Comparison of ENCODE assay signal across 9 mouse cellular contexts in genomic region chr7:19489525-19489924, GRCm38 (mm10). TPM values are rescaled to one million over a fixed set of nuclear protein-coding genes. Genes with fewer than 3 reads are reported as not detected.
DNase-seq lines count a peak whose midpoint lies in the region; ATAC-seq lines count a peak whose summit lies in the region.
"Had no signal": no experiment of that assay in that cellular context is flagged by ENCODE, and none has a peak within 500 bp of the region (broad histone marks: within the 10 kb centered on the region; RNA-seq: fewer than 3 reads in every experiment).

No protein-coding gene starts in this region.

- peaks cover 35% of the 10 kb centered on the region for H3K27me3 ChIP-seq in lung, embryonic 16.5 days (ENCODE audit: control insufficient read depth, insufficient read depth, low read depth, low read length)
- H3K27me3 ChIP-seq in intestine, embryonic 15.5 days (replicated peaks): peaks cover 46% of the 10 kb centered on the region
- peaks cover 30% of the 10 kb centered on the region for H3K27me3 ChIP-seq in stomach, embryonic 14.5 days (ENCODE audit: control insufficient read depth, insufficient read depth, low read length)

- ATAC-seq in lung, embryonic 16.5 days (ENCODE audit: low read depth): no peak
- no peak for ATAC-seq in intestine, embryonic 15.5 days
- ATAC-seq in stomach, embryonic 14.5 days (ENCODE audit: insufficient number of reproducible peaks, insufficient read depth, low FRiP score, low read depth): no peak

- no peaks in the 10 kb centered on the region for H3K9me3 ChIP-seq in lung, embryonic 16.5 days (ENCODE audit: control insufficient read depth, low read length)
- no peaks in the 10 kb centered on the region for H3K9me3 ChIP-seq in intestine, embryonic 15.5 days
- no peaks in the 10 kb centered on the region for H3K9me3 ChIP-seq in stomach, embryonic 14.5 days (ENCODE audit: control insufficient read depth, low read depth, low read length)

- WGBS in lung, embryonic 16.5 days: 14% methylated on average over 31 of the region's 31 CpGs
- 11% methylated on average over 31 of the region's 31 CpGs for WGBS in intestine, embryonic 15.5 days
- 6% methylated on average over 31 of the region's 31 CpGs for WGBS in stomach, embryonic 14.5 days

- peak overlapping the region; percentile 3; the same call in 1 of the 2 replicates for H3K4me3 ChIP-seq in lung, embryonic 16.5 days (ENCODE audit: low read length)
- 0 out of 2 replicates have a peak overlapping the region, but pooled peaks have one; percentile 6 for H3K4me3 ChIP-seq in intestine, embryonic 15.5 days (replicated peaks)
- peak overlapping the region; percentile 19; the same call in 1 of the 2 replicates for H3K4me3 ChIP-seq in stomach, embryonic 14.5 days (ENCODE audit: low read depth, low read length)

- peak; percentile 47 for DNase-seq in embryo, embryonic 11 days
- no peak for DNase-seq in embryo, embryonic 10 days (ENCODE audit: low spot score)
- no peak for DNase-seq in lung, postnatal 25 days (ENCODE audit: low spot score)
- DNase-seq in gastrocnemius, postnatal 25 days: no peak
- no peak for DNase-seq in cerebellum, adult 8-10 months

- no peak overlapping the region for H3K27ac ChIP-seq in lung, embryonic 16.5 days (ENCODE audit: low read length)
- no peak overlapping the region for H3K27ac ChIP-seq in intestine, embryonic 15.5 days
- no peak overlapping the region for H3K27ac ChIP-seq in stomach, embryonic 14.5 days (ENCODE audit: low read length)

- H3K4me2 ChIP-seq in lung, embryonic 16.5 days (ENCODE audit: low read depth, low read length): peak overlapping the region; percentile 9; the same call in 1 of the 2 replicates
- peak overlapping the region; percentile 8; the same call in 1 of the 2 replicates for H3K4me2 ChIP-seq in intestine, embryonic 15.5 days (replicated peaks)
- 0 out of 2 replicates have a peak overlapping the region, but pooled peaks have one; percentile 23 for H3K4me2 ChIP-seq in stomach, embryonic 14.5 days (replicated peaks; ENCODE audit: low read depth, low read length)

- no peak overlapping the region for H3K9ac ChIP-seq in lung, embryonic 16.5 days (ENCODE audit: low read length)
- H3K9ac ChIP-seq in intestine, embryonic 15.5 days: no peak overlapping the region
- 0 out of 2 replicates have a peak overlapping the region, but pooled peaks have one; percentile 10 for H3K9ac ChIP-seq in stomach, embryonic 14.5 days (replicated peaks; ENCODE audit: low read depth, low read length)

- peaks cover 6% of the 10 kb centered on the region for H3K4me1 ChIP-seq in lung, embryonic 16.5 days (replicated peaks; ENCODE audit: control insufficient read depth, insufficient read depth, low read length)
- peaks cover 10% of the 10 kb centered on the region for H3K4me1 ChIP-seq in intestine, embryonic 15.5 days (replicated peaks)
- no peaks in the 10 kb centered on the region for H3K4me1 ChIP-seq in stomach, embryonic 14.5 days (ENCODE audit: control insufficient read depth, insufficient read depth, low read length)

- no peaks in the 10 kb centered on the region for H3K36me3 ChIP-seq in lung, embryonic 16.5 days (ENCODE audit: control insufficient read depth, insufficient read depth, low read length)
- H3K36me3 ChIP-seq in intestine, embryonic 15.5 days: no peaks in the 10 kb centered on the region
- H3K36me3 ChIP-seq in stomach, embryonic 14.5 days (ENCODE audit: control insufficient read depth, insufficient read depth, low read length): no peaks in the 10 kb centered on the region

RNA-seq across cellular contexts. Expression of gene Bloc1s3, which starts 18.6 kb away (rescaled TPM):
- 1.4 TPM in 2 replicates for polyA plus RNA-seq in lung, embryonic 16.5 days (2015; fragmentation: Nextera tagmentation; extraction: Ambion mirVana)
- polyA plus RNA-seq in intestine, embryonic 15.5 days (2015; fragmentation: Nextera tagmentation; extraction: Ambion mirVana): 1.9 and 2.2 TPM in 2 replicates
- 0.74 and 1.3 TPM in 2 replicates for polyA plus RNA-seq in stomach, embryonic 14.5 days (2014; fragmentation: Nextera tagmentation; extraction: Ambion mirVana)
- 1 to 10 TPM; 1.7 to 1.9 TPM for total RNA-seq in gastrocnemius, postnatal 25 days (2021)

RNA-seq across cellular contexts. Expression of gene Trappc6a, which starts 18.7 kb away (rescaled TPM):
- polyA plus RNA-seq in lung, embryonic 16.5 days (2015; fragmentation: Nextera tagmentation; extraction: Ambion mirVana): 104 and 111 TPM in 2 replicates
- 124 and 137 TPM in 2 replicates for polyA plus RNA-seq in intestine, embryonic 15.5 days (2015; fragmentation: Nextera tagmentation; extraction: Ambion mirVana)
- 83.4 and 89.0 TPM in 2 replicates for polyA plus RNA-seq in stomach, embryonic 14.5 days (2014; fragmentation: Nextera tagmentation; extraction: Ambion mirVana)
- 10 to 100 TPM in 1 of 2 experiments, 1 to 10 TPM in 1; 8.8 to 10.6 TPM for total RNA-seq in gastrocnemius, postnatal 25 days (2021)

RNA-seq across cellular contexts. Expression of gene Exoc3l2, which starts 26.4 kb away (rescaled TPM):
- 0.72 and 1.1 TPM in 2 replicates for polyA plus RNA-seq in lung, embryonic 16.5 days (2015; fragmentation: Nextera tagmentation; extraction: Ambion mirVana)
- polyA plus RNA-seq in intestine, embryonic 15.5 days (2015; fragmentation: Nextera tagmentation; extraction: Ambion mirVana): 0.50 and 0.53 TPM in 2 replicates
- polyA plus RNA-seq in stomach, embryonic 14.5 days (2014; fragmentation: Nextera tagmentation; extraction: Ambion mirVana): 0.55 and 1.2 TPM in 2 replicates
- under 1 TPM; 0.56 to 0.67 TPM for total RNA-seq in gastrocnemius, postnatal 25 days (2021)

RNA-seq across cellular contexts. Expression of gene Nkpd1, which starts 28.1 kb away (rescaled TPM):
- 0.16 TPM in 1 of 2 replicates, not detected in the other for polyA plus RNA-seq in lung, embryonic 16.5 days (2015; fragmentation: Nextera tagmentation; extraction: Ambion mirVana)
- 0.10 and 0.11 TPM in 2 replicates for polyA plus RNA-seq in intestine, embryonic 15.5 days (2015; fragmentation: Nextera tagmentation; extraction: Ambion mirVana)
- not detected in 2 replicates for polyA plus RNA-seq in stomach, embryonic 14.5 days (2014; fragmentation: Nextera tagmentation; extraction: Ambion mirVana)
- not detected for total RNA-seq in gastrocnemius, postnatal 25 days (2021)
- total RNA-seq: megakaryocyte, adult 5-6 weeks had no signal

RNA-seq across cellular contexts. Expression of gene Mark4, which starts 30.9 kb away (rescaled TPM):
- 5.2 TPM in 2 replicates for polyA plus RNA-seq in lung, embryonic 16.5 days (2015; fragmentation: Nextera tagmentation; extraction: Ambion mirVana)
- 5.8 and 6.1 TPM in 2 replicates for polyA plus RNA-seq in intestine, embryonic 15.5 days (2015; fragmentation: Nextera tagmentation; extraction: Ambion mirVana)
- polyA plus RNA-seq in stomach, embryonic 14.5 days (2014; fragmentation: Nextera tagmentation; extraction: Ambion mirVana): 8.6 and 9.7 TPM in 2 replicates
- total RNA-seq in gastrocnemius, postnatal 25 days (2021): 10 to 100 TPM; 13.2 to 13.8 TPM
